Mouse (Mus musculus): ENCODE results near the gene Rapsn.

DNA sequence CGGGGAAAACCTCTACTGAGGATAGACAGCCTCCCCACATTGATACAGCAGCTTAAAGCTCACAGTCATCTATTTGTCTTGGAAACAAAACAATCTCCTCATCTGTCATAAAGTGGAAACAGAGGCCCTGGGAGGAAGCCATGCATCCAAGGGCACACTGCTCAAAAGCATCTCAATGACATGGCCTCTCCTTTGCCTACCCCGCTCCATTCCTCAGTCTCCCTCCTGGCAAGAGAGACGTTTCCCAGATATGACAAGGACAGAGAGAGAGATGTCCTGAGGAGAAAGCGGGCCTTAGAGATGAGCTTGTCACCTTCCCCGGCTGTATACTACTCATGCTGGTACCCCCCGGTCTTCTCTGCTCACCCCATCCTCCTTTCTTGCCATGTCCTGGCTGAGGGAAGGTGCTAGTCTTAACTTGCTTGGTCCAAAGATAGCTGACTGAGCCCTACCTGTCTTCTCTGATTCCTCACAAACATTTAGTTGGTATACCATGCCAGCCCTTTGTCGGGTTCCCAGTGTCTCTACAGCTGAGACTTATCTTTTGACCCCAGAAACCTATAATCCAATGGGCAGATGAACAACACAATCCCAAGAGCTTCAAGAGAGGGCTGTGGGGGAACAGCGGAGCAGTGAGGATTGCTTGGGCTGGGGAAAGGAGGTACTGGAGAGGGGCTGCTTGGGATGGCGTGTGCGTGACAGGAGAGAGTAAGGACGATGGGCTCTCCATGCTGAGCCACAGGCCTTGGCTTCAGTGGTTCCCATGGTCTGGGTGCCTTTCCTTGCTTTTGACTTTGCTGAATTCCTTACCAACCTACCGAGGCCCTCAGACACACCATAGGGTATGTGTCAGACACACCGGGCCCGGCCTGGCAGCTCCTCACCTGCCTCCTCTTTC, 50.3 kb downstream of the Rapsn start:
- TF ChIP-seq CTCF (conservative IDR thresholded peaks at IDR 0.05; ENCODE audit: low read length): no peak
- TF ChIP-seq POU5F1 (IDR thresholded peaks at IDR 0.05; ENCODE audit: borderline replicate concordance, low read length): no peak
- no peak for TF ChIP-seq NANOG (IDR thresholded peaks at IDR 0.05; ENCODE audit: borderline replicate concordance, low read length)
